ENCODE assay signal across 22 mouse cellular contexts in the genomic region with DNA sequence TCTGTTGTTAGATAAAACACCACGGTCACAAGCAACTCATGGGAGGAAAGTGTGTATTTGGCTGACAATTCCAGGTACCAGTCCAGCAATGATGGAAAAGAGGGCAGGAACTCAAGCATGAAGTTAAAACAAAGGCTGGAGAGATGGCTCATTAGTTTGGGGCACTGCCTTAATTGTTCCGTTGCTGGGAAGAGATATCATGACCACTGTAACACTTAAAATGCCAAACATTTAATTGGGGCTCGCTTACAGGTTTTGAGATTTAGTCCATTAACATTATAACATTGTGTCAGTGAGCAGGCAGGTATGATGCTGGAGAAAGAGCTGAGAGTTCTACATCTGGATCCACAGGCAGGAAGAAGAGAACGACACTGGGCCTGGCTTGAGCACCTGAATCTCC.
DNase-seq lines count a peak whose midpoint lies in the region; ATAC-seq and TF ChIP-seq lines count a peak whose summit lies in the region.
"Had no signal": no experiment of that assay in that cellular context is flagged by ENCODE, and none has a peak within 500 bp of the region (broad histone marks: within the 10 kb centered on the region; RNA-seq: fewer than 3 reads in every experiment).

No protein-coding gene starts in this region.

- H3K4me1 ChIP-seq in kidney, embryonic 15.5 days = no peaks in the 10 kb centered on the region
- H3K4me1 ChIP-seq in kidney, embryonic 16.5 days (ENCODE audit: insufficient read depth, low read length) = no peaks in the 10 kb centered on the region
- H3K4me1 ChIP-seq in kidney, postnatal 0 days (replicated peaks; ENCODE audit: insufficient read depth, low read length) = no peaks in the 10 kb centered on the region

- H3K27me3 ChIP-seq in kidney, embryonic 15.5 days = no peaks in the 10 kb centered on the region
- H3K27me3 ChIP-seq in kidney, embryonic 16.5 days (ENCODE audit: insufficient read depth, low read length) = no peaks in the 10 kb centered on the region
- no peaks in the 10 kb centered on the region for H3K27me3 ChIP-seq in kidney, postnatal 0 days (ENCODE audit: insufficient read depth, low read length)
- H3K27me3 ChIP-seq: CH12.LX, Patski had no signal

- peak; percentile 59 for DNase-seq in heart, adult 11 months
- DNase-seq in heart, adult 8-10 months (ENCODE audit: low spot score) = no peak
- no peak for DNase-seq in kidney, postnatal 36 days
- DNase-seq in kidney, postnatal 14 days = no peak
- peak; percentile 35 for DNase-seq in kidney, postnatal 0 days (ENCODE audit: low spot score)
- no peak for DNase-seq in kidney, postnatal 25 days
- DNase-seq: adrenal gland, adult 2 months; adrenal gland, adult 8-10 months; adrenal gland, postnatal 10 days; adrenal gland, postnatal 14 days; adrenal gland, postnatal 25 days; adrenal gland, postnatal 36 days; B cell, adult 2 months; cerebellum, adult 11 months; cerebellum, adult 11-12 months had no signal

- ATAC-seq in kidney, embryonic 15.5 days (replicated peaks; ENCODE audit: low FRiP score) = peak; percentile 71
- ATAC-seq in kidney, embryonic 16.5 days (ENCODE audit: low FRiP score, low TSS enrichment) = peak; percentile 35; the same call in 1 of the 2 replicates
- no peak for ATAC-seq in kidney, postnatal 0 days (replicated peaks; ENCODE audit: low FRiP score, low read depth)
- ATAC-seq: activated CD4-positive, CD25-positive, alpha-beta regulatory T cell, adult 4 months; CD4-positive, CD25-positive, alpha-beta regulatory T cell, adult 4 months; Patski had no signal

- H3K4me2 ChIP-seq in kidney, embryonic 15.5 days = no peak overlapping the region
- H3K4me2 ChIP-seq in kidney, embryonic 16.5 days (replicated peaks; ENCODE audit: low read depth, low read length) = no peak overlapping the region
- H3K4me2 ChIP-seq in kidney, postnatal 0 days (ENCODE audit: low read length) = no peak overlapping the region

- H3K9ac ChIP-seq in kidney, embryonic 15.5 days = no peak overlapping the region
- no peak overlapping the region for H3K9ac ChIP-seq in kidney, embryonic 16.5 days (replicated peaks; ENCODE audit: low read length)
- H3K9ac ChIP-seq in kidney, postnatal 0 days (ENCODE audit: low read depth, low read length) = no peak overlapping the region

- H3K27ac ChIP-seq in kidney, embryonic 15.5 days = no peak overlapping the region
- H3K27ac ChIP-seq in kidney, embryonic 16.5 days (ENCODE audit: low read length) = no peak overlapping the region
- H3K27ac ChIP-seq in kidney, postnatal 0 days = no peak overlapping the region

- no peaks in the 10 kb centered on the region for H3K36me3 ChIP-seq in kidney, embryonic 15.5 days
- no peaks in the 10 kb centered on the region for H3K36me3 ChIP-seq in kidney, embryonic 16.5 days (ENCODE audit: insufficient read depth, low read length)
- H3K36me3 ChIP-seq in kidney, postnatal 0 days (ENCODE audit: insufficient read depth, low read length) = no peaks in the 10 kb centered on the region
- H3K36me3 ChIP-seq: G1E had no signal

- no peaks in the 10 kb centered on the region for H3K9me3 ChIP-seq in kidney, embryonic 15.5 days (replicated peaks)
- H3K9me3 ChIP-seq in kidney, embryonic 16.5 days (ENCODE audit: low read length) = no peaks in the 10 kb centered on the region
- H3K9me3 ChIP-seq in kidney, postnatal 0 days (replicated peaks; ENCODE audit: low read length) = no peaks in the 10 kb centered on the region
- H3K9me3 ChIP-seq: G1E had no signal

- WGBS in kidney, embryonic 15.5 days = 64% methylated on average over 4 of the region's 4 CpGs
- WGBS in kidney, embryonic 16.5 days = 50% methylated on average over 4 of the region's 4 CpGs
- WGBS in kidney, postnatal 0 days = 58% methylated on average over 4 of the region's 4 CpGs

- TF ChIP-seq CTCF in kidney, postnatal 0 days (IDR thresholded peaks at IDR 0.05; ENCODE audit: low read depth) = no peak

- H3K4me3 ChIP-seq in kidney, embryonic 15.5 days (replicated peaks) = no peak overlapping the region
- H3K4me3 ChIP-seq in kidney, embryonic 16.5 days (ENCODE audit: low read length) = no peak overlapping the region
- no peak overlapping the region for H3K4me3 ChIP-seq in kidney, postnatal 0 days (replicated peaks; ENCODE audit: low read depth, low read length)

Comparison
In these comparisons a context has a peak if more than half of its experiments do, and no peak if none do; other contexts are left out.
1. DNase-seq: peak in heart, adult 11 months (single experiment) and kidney, postnatal 0 days (single experiment); none in heart, adult 8-10 months (single experiment), kidney, postnatal 36 days (0 of 2), kidney, postnatal 14 days (single experiment) and kidney, postnatal 25 days (0 of 2).